Mouse (Mus musculus): ENCODE measurements around the gene Spata18. TPM values are rescaled to one million over a fixed set of nuclear protein-coding genes. Genes with fewer than 3 reads are reported as not detected.
A peak's percentile ranks its signal among the peaks of the same experiment; 100 is the strongest.

The Spata18 gene
- total RNA-seq (2021): not detected
- long read RNA-seq, experiment 1: 0 reads
- long read RNA-seq, experiment 2: 0 reads

DNA sequence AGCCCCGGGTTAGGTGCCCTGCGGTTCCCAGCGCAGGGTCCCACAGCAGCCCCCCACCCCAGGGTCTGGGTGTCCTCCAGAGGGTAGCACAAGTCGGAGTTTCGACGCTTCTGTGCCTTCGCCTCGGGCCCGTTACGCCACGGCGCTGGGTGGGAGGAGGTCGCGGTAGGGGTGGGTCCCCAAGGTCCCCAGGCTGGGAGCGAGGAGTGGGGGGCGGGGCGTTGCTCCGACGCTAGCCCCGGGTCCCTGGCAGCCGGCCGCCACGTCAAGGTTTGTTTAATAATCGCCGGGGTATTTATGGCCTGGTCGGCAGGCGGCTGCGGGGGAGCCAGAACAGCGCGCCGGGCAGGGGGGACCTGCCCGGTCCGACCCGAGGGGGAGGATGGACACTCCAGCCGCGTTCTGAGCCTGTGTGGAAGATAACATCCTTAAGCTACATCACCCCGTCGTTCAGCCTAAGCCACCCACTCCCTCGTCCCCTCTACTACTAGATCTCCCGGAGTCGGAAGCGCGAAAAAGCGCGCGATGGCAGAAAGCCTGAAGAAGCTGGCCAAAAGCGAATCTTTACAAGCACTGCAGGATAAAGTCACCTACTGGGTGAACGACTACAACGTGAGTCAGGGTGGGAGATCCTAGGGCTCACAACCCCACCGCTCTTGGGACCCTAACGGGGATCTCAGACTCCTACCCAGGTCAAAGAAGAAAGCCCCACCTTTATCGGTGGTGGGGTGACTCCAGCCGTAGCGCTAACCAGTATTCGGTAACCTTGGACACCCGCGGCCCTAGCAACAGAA, at the start of gene Spata18:
Gene Spata18 (plus strand): TSS at position 319 of the 794 bp plus-strand sequence.
- intact Hi-C loops (cut with DNase I): no loop called here
- peak in 1 of 2 experiments; percentile 20 for DNase-seq

DNA sequence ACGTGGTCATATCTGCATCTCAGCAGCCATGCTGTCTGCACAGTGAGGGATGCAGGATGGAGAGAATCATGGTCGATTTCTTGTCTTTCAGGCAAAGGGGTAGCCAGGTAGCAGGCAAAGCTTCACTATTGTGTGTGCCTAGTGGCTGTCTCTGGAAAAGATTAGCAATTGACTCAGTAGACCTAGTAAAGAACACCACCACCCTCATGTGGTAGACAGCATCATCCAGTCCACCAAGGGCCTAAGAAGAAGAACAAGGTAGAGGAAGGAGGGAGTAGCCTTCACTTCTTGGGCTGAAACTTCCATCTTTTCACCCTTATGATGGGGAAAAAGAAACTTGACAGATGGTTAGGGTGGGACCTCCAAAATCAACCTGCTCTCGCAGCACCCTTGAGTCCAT, 48.3 kb upstream of the Spata18 start:
- DNase-seq: no peak
- intact Hi-C loops (cut with DNase I): no loop called here

DNA sequence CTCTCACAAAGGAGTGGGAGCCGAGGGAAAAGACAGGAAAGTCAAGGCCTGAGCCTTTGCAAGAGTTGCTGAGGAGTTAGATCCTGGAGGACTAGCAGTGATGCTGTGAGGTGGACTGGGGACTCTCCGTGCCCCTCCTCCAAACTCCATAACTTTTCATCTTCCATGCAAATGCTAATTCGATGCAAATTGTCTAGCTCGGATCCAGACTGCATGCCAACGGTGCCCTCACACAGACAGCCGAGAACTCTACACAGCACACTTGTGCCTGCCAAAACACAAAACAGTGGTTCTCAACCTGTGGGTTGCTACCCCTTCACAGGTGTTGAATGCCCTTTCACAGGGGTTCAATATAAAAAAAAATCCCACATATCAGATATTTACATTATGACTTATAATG, 46.6 kb upstream of the Spata18 start:
- intact Hi-C loops (cut with DNase I): no loop called here

DNA sequence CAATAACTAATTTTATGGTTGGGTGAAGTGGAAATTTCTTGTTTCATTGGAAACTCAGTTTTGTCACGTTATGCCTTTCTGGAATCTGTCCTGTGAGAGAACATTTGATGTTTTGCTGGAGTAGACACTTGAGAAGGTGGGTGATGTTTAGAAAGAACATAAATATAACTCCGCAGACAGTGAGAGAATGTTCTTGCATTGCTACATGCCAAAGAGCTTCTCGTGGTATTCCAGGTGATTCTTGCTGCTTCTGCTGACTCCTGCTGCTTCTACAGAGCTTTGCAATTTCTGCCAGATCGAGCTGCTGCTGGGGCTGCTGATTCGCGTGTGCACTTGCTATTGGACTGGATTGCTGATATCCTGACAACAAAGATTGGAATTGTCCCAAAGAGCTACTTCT, 46.2 kb upstream of the Spata18 start:
- DNase-seq: no peak
- intact Hi-C loops (cut with DNase I): no loop called here

More for the DNA sequence above, 46.6 kb upstream of the Spata18 start:
- DNase-seq: no peak

DNA sequence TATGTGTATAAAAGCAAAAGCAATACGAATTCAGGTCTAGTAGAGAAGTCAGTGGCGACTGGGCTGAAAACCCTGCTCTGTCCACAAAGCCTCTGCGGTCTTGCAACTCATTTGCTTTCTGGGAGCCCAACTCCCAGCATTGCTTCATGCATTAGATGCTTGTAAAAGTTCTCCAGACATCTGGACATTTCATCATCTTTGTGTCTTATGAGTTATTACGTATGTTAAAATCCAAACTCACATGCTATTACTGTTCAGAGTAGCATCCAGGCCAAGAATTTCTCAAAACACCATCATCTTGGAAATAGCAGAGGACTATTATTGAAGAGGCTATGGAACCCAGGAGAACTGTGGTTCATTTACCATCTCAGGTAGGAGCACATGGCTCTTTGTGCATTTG, 40.1 kb upstream of the Spata18 start:
- no peak for DNase-seq
- intact Hi-C loops (cut with DNase I): no loop called here

GRCm38 (mm10) chr5:73613296-73613695, 37.9 kb upstream of the Spata18 start:
- DNase-seq: no peak
- intact Hi-C loops (cut with DNase I): no loop called here

GRCm38 (mm10) chr5:73615211-73615610, 36.0 kb upstream of the Spata18 start:
- no peak for DNase-seq
- intact Hi-C loops (cut with DNase I): no loop called here

DNA sequence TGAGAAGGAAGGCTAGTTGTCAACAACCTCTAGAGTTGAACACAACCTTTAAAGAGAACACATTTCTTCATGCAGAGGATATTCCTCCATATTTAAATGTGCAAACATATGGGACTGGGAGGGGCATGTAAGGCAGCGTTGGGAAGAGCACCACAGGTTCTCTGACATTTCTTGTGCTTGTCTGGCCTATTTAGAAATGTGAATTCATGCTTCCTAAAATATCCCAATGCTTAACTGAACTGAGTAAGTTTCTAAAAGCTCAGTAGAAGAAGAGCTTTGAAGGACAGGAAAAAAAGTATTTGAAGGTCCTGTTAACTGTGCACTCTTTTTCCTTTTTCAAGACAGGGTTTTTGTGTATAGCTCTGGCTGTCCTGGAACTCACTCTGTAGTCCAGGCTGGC, 32.2 kb upstream of the Spata18 start:
- no peak for DNase-seq
- intact Hi-C loops (cut with DNase I): no loop called here

DNA sequence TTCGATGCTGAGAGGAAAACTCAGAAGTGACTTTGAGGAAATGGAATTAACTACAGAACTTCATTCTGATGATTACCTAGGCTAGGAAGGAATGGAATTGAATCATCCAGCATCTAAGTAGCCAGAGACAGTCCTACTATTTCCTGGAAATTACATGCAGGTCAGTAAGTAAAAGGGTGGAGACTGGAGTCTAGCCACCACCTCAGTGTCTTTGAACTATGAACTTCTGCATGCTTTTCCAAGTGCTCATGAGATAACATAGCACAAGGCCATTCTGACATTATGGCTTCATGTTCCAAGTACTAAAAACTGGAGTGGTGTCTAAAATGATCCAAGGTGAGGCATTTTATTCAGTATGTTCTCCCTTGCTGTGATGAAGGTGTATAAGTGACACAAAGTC, 25.7 kb upstream of the Spata18 start:
- intact Hi-C loops (cut with DNase I): no loop called here
- no peak for DNase-seq

DNA sequence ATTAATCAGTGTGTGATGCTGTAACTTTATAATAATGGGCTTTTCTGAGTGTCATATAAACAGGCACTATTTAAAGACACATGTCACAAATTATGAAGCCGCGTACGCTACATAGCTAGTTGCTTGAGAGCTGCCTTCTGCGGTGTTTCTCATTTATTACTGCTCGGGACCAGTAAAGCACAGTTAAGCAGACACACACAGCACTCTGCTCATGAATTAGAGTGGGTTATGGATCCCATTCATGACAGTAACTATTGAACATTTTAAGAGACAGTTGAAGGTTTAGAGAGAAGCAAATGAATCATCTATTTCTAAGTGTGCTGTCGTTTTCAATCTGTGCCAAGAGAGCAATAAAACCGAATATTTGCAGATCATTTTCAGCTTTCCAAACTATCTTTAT, 24.3 kb upstream of the Spata18 start:
- intact Hi-C loops (cut with DNase I): no loop called here
- no peak for DNase-seq

DNA sequence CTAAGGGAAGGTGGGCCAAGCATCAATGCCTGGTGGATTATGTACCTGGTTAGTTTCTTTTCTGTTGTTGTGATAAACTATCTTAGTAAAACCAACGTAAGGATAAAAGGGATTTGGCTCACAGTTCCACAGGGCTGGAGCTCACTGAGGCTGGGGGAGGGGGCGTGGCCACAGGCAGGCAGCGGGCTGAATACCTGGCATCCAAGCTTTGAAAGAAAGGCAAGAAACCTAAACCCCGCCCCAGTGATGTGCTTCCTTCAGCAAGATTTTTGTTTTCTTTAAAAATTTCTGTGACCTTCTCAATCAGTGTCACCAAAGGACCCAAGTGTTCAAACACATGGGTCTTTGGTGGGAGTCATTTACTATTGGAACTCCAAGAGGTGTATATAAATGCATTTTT, 23.6 kb upstream of the Spata18 start:
- intact Hi-C loops (cut with DNase I): no loop called here
- DNase-seq: no peak

- DNase-seq: no peak
- intact Hi-C loops (cut with DNase I): no loop called here
Measured at GRCm38 (mm10) chr5:73627991-73628390, 23.2 kb upstream of the Spata18 start.

DNA sequence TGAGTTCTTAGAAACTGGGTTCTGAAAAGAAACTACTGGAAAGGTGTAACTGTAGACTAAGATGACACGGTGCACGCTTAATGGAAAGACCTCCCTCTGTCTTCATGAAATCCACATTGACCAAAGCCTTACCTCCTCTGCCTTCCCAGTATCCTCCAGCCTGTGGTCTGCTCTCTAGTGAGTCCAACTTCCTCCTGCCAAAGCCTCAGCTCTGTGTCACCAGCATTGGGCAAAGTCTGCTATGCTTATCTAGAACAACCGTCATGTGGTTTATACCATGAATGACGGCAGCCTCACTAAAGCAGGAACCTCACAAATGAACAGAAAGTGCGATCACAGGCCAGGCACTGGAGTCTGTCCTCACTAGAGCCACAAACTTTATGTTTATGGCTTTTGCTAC, 21.0 kb upstream of the Spata18 start:
- no peak for DNase-seq
- intact Hi-C loops (cut with DNase I): loop anchor here (5.0 kb wide), 1 partner anchor 88 kb away; no protein-coding TSS in a partner anchor

GRCm38 (mm10) chr5:73631001-73631558, 20.1 kb upstream of the Spata18 start:
- DNase-seq: no peak
- intact Hi-C loops (cut with DNase I): loop anchor here (5.0 kb wide), 1 partner anchor 89 kb away; no protein-coding TSS in a partner anchor

- no peak for DNase-seq
- intact Hi-C loops (cut with DNase I): loop anchor here (5.0 kb wide), 1 partner anchor 90 kb away; no protein-coding TSS in a partner anchor
Measured at GRCm38 (mm10) chr5:73632291-73632690, 18.9 kb upstream of the Spata18 start, which contains the start of gene Lrrc66. Gene Lrrc66 (minus strand): TSS chr5:73632526.

DNA sequence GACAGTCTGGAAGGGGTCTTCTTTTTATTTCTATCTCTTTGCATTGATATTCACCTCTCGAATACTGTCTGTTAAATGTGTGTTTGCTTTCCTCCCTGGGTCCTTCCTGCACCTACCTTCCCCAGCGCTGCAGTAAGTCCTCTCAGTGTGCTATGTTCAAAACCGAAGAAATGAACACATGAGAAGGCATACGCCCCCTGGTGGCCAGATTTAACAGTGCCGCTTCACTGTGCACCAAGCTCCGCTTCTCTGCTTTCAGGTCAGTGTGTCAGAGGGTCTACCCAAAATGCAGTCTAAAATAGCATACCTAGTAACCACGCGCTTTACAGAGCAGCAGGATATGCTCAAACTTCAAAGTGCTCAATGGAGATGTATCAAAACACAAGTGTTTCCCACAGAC, 18.0 kb upstream of the Spata18 start:
- DNase-seq: peak; percentile 53 to 61
- intact Hi-C loops (cut with DNase I): loop anchor here (5.0 kb wide), 1 partner anchor 91 kb away; no protein-coding TSS in a partner anchor

DNA sequence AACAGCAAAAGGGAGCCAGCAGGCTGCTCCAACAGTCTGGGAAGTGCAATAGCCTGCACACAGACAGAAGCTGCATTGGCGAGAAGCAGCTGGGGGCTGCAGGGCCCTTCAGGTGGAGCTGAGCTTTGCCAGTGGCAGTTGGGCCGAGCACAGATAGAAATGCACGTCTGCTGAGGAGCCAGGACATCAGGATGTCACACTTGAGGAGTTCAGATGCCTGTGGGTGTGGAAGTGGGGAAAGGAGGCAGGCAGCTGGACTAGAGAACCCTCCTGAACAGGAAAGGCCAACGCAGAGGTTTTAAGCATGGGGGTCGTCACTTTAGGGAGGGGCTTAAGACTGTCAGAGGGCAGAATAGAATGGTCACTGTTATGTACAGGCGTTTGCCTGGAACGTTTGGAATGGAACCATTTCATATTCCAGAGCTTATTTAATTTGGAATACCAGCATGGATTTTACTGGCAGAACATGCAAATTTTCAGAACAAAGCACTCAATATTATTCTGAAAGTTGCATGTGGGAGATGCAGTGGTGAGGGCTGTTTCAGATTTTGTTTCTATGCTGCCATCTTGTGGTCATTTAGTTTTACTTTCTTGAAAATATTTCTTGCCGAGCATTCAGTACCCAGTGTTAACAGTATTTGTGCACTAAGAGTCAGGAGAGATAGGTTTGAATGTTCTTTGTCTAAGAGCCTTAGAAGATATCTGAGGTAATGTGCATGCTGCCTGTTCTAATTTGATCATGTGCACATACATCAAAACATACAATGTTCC, 13.7 kb upstream of the Spata18 start:
- DNase-seq: no peak
- intact Hi-C loops (cut with DNase I): loop anchor here (1.0 kb wide), 1 partner anchor 206 kb away; no protein-coding TSS in a partner anchor

GRCm38 (mm10) chr5:73641058-73641457, 10.1 kb upstream of the Spata18 start:
- intact Hi-C loops (cut with DNase I): no loop called here
- DNase-seq: no peak

DNA sequence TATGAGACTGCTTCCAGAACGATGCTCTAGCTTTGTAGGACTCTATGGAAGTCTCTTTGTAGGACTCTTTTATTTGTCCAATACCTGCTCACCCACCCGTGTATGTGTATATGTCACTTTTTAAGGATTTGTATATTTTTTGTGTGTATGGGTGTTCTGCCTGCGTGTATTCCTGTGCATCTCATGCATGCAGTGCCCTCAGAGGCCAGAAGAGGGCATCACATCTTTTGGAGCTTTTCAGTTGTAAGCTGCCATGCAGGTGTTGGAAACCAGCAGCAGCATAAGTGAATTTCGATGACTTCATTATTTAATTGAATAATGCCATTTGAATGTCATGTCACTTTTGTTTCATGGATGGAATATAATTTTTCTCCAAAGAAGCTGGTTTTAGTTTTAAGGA, 9.1 kb upstream of the Spata18 start:
- intact Hi-C loops (cut with DNase I): no loop called here
- DNase-seq: no peak

GRCm38 (mm10) chr5:73647261-73647900, 3.8 kb upstream of the Spata18 start, which contains the start of gene Sgcb:
Gene Sgcb (minus strand): TSS chr5:73647790.
- peak; percentile 84 to 87 for DNase-seq
- intact Hi-C loops (cut with DNase I): no loop called here
